Mouse (Mus musculus) myocyte (in vitro differentiated cells): ENCODE measurements around the gene Odc1. TPM values are rescaled to one million over a fixed set of nuclear protein-coding genes. Genes with fewer than 3 reads are reported as not detected.

Experiments
- H3K27me3 ChIP-seq: one replicate; pipeline ENCODE4 v1.6.1; 2011; ENCODE audit not compliant: control insufficient read depth, insufficient read depth, insufficient read length
- H3K36me3 ChIP-seq: one replicate; pipeline ENCODE4 v1.6.1; 2011; ENCODE audit not compliant: control insufficient read depth, insufficient read depth
- H3K4me2 ChIP-seq: one replicate; pipeline ENCODE4 v1.6.1; 2011; ENCODE audit warnings: low read depth, control low read depth
- H3K4me3 ChIP-seq: one replicate; pipeline ENCODE4 v1.5.1; 2011; ENCODE audit warnings: mild to moderate bottlenecking, control low read depth, moderate library complexity
- H3K79me2 ChIP-seq: one replicate; pipeline ENCODE4 v1.6.1; 2011; ENCODE audit not compliant: control insufficient read depth, insufficient read depth
- H3ac ChIP-seq: one replicate; pipeline ENCODE4 v1.6.1; 2011; ENCODE audit not compliant: control insufficient read depth, insufficient read length
- CEBPB ChIP-seq: IDR thresholded peaks from 2 replicates; pipeline ENCODE4 v1.6.1; 2011; ENCODE audit warnings: mild to moderate bottlenecking, moderate library complexity; ENCODE audit not compliant: poor library complexity, insufficient read depth, severe bottlenecking
- E2F4 ChIP-seq: IDR thresholded peaks from one replicate; pipeline ENCODE4 v1.6.1; 2011; ENCODE audit warnings: mild to moderate bottlenecking, control low read depth, moderate library complexity; ENCODE audit not compliant: insufficient read depth
- MAX ChIP-seq: IDR thresholded peaks from one replicate; pipeline ENCODE4 v1.6.1; 2011; ENCODE audit warnings: low read depth, mild to moderate bottlenecking, control low read depth
- MYOD1 ChIP-seq, 3 experiments: IDR thresholded peaks; one replicate each; pipeline ENCODE4 v1.6.1; 2011; ENCODE audit warnings: control low read depth in 2 of 3, low read depth in 2 of 3, mild to moderate bottlenecking in 2 of 3, moderate library complexity in 1 of 3; ENCODE audit not compliant: insufficient read length in 2 of 3, control insufficient read depth in 1 of 3
- MYOG ChIP-seq, 3 experiments: IDR thresholded peaks; one replicate each; pipeline ENCODE4 v1.6.1; 2011; ENCODE audit warnings: control low read depth in 2 of 3, low read depth in 2 of 3, mild to moderate bottlenecking in 2 of 3; ENCODE audit not compliant: insufficient read length in 2 of 3, control insufficient read depth in 1 of 3, insufficient read depth in 1 of 3
- POLR2A ChIP-seq: IDR thresholded peaks from one replicate; pipeline ENCODE4 v1.6.1; 2011; ENCODE audit warnings: low read depth, mild to moderate bottlenecking, control low read depth, moderate library complexity; ENCODE audit not compliant: insufficient read length
- POLR2AphosphoS2 ChIP-seq: IDR thresholded peaks from one replicate; pipeline ENCODE4 v1.6.1; 2011; ENCODE audit warnings: low read depth, control low read depth; ENCODE audit not compliant: insufficient read length
- REST ChIP-seq: IDR thresholded peaks from one replicate; pipeline ENCODE4 v1.6.1; 2011; ENCODE audit warnings: mild to moderate bottlenecking, control low read depth, moderate library complexity; ENCODE audit not compliant: insufficient read depth, insufficient read length
- SRF ChIP-seq: IDR thresholded peaks from one replicate; pipeline ENCODE4 v1.6.1; 2011; ENCODE audit warnings: low read depth; ENCODE audit not compliant: control insufficient read depth, insufficient read length
- TCF12 ChIP-seq: IDR thresholded peaks from one replicate; pipeline ENCODE4 v1.6.1; 2011; ENCODE audit warnings: mild to moderate bottlenecking, control low read depth; ENCODE audit not compliant: poor library complexity, insufficient read depth, severe bottlenecking
- TCF3 ChIP-seq: IDR thresholded peaks from one replicate; pipeline ENCODE4 v1.6.1; 2011; ENCODE audit warnings: low read depth, control low read depth; ENCODE audit not compliant: insufficient read length
- USF1 ChIP-seq: IDR thresholded peaks from one replicate; pipeline ENCODE4 v1.6.1; 2011; ENCODE audit warnings: low read depth, mild to moderate bottlenecking, control low read depth, moderate library complexity
- polyA plus RNA-seq: library from polyadenylated mRNA; unstranded; fragments of >200 nt; fragmentation: generic; extraction: Trizol; gene quantifications from one replicate; pipeline ENCODE4 v1.2.1, GENCODE M21; 2012; ENCODE audit warnings: missing spikeins

Gene Odc1
- polyA plus RNA-seq, 1 experiment = 199 TPM

GRCm38 (mm10) chr12:17506117-17506993, 38.2 kb upstream of the Odc1 start:
- TF ChIP-seq TCF12 = no peak
- TF ChIP-seq POLR2A = no peak
- no peak for TF ChIP-seq SRF
- peak in 2 of 3 experiments; percentile 8 to 9 for TF ChIP-seq MYOD1 (IDR thresholded peaks at IDR 0.05; ENCODE audit: control insufficient read depth in 1 of 3, insufficient read length in 2 of 3, low read depth in 2 of 3)
- no peak for TF ChIP-seq POLR2AphosphoS2
- TF ChIP-seq REST = no peak
- Histone ChIP-seq H3K4me2 (no peak overlapping the region), H3K79me2 (no peaks in the 10 kb centered on the region), H3K27me3 (no peaks in the 10 kb centered on the region), H3ac (no peak overlapping the region), H3K4me3 (no peak overlapping the region), H3K36me3 (no peaks in the 10 kb centered on the region)

DNA sequence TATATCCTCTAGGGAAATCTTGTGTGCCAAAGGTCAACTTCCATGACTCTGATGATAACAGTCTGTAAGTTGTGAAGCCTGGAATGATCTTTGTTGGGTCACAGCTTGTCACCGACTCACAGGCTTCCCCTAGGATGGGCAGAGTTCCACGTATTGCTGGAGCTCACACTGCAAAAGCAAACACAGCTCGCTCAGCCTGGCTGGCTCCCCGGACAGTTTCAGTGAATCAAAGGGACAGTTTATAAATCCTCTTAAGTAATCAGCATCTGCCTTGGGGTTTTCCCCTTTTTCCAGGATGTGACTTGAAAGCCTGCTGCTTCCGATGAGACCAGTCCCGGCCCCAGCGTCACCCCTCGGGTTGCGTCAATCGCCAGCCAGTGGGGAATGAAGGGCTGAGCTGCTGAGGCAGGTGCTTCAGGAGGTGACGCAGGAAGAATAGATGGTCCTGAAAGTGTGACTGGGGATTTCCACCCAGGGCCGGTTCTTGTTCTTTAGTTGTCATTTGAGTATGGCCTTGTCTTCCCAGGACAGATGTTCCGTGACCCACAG, 37.5 kb upstream of the Odc1 start:
- Histone ChIP-seq H3K36me3 (no peaks in the 10 kb centered on the region), H3K27me3 (no peaks in the 10 kb centered on the region), H3K4me3 (no peak overlapping the region), H3K4me2 (no peak overlapping the region), H3K79me2 (no peaks in the 10 kb centered on the region), H3ac (no peak overlapping the region)
- TF ChIP-seq TCF3 = no peak
- TF ChIP-seq E2F4 = no peak
- no peak for TF ChIP-seq POLR2AphosphoS2
- no peak for TF ChIP-seq POLR2A
- TF ChIP-seq USF1 = no peak
- no peak for TF ChIP-seq MYOG (IDR thresholded peaks at IDR 0.05; ENCODE audit: control insufficient read depth in 1 of 3, insufficient read depth in 1 of 3, insufficient read length in 2 of 3, low read depth in 2 of 3)
- TF ChIP-seq MYOD1 (IDR thresholded peaks at IDR 0.05; ENCODE audit: control insufficient read depth in 1 of 3, insufficient read length in 2 of 3, low read depth in 2 of 3) = no peak
- TF ChIP-seq REST = no peak
- TF ChIP-seq TCF12 = no peak
- TF ChIP-seq MAX = no peak
- no peak for TF ChIP-seq CEBPB
- no peak for TF ChIP-seq SRF

DNA sequence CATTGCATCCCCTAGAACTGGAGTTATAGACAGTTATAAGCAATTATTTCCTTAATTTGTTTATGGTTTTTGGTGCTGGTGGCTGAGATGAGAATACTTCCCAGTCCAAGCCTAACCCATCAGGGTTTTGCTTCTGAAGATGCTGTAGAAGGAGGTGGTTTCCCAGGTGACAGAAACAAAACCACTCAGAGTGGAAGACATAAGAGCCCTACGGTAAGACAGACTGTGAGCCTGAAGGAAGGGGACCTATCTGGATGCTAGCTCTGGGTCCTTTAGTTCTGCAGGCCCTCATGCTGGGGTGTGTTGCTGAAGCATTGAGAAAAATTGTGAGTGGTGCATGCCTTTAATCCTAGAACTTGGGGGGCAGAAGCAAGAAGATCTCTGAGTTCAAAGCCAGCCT, 35.3 kb upstream of the Odc1 start:
- H3K27me3 ChIP-seq = no peaks in the 10 kb centered on the region
- H3K79me2 ChIP-seq = no peaks in the 10 kb centered on the region
- no peak overlapping the region for H3K4me2 ChIP-seq
- no peak for TF ChIP-seq USF1
- TF ChIP-seq CEBPB = no peak
- TF ChIP-seq MYOG (IDR thresholded peaks at IDR 0.05; ENCODE audit: control insufficient read depth in 1 of 3, insufficient read depth in 1 of 3, insufficient read length in 2 of 3, low read depth in 2 of 3) = no peak
- no peak for TF ChIP-seq MAX
- no peak for TF ChIP-seq POLR2AphosphoS2
- TF ChIP-seq TCF3 = no peak
- TF ChIP-seq POLR2A = no peak
- TF ChIP-seq REST = no peak
- no peak for TF ChIP-seq E2F4
- no peak for TF ChIP-seq MYOD1 (IDR thresholded peaks at IDR 0.05; ENCODE audit: control insufficient read depth in 1 of 3, insufficient read length in 2 of 3, low read depth in 2 of 3)
- TF ChIP-seq SRF = no peak
- no peak for TF ChIP-seq TCF12
- H3ac ChIP-seq = no peak overlapping the region
- no peaks in the 10 kb centered on the region for H3K36me3 ChIP-seq
- no peak overlapping the region for H3K4me3 ChIP-seq

DNA sequence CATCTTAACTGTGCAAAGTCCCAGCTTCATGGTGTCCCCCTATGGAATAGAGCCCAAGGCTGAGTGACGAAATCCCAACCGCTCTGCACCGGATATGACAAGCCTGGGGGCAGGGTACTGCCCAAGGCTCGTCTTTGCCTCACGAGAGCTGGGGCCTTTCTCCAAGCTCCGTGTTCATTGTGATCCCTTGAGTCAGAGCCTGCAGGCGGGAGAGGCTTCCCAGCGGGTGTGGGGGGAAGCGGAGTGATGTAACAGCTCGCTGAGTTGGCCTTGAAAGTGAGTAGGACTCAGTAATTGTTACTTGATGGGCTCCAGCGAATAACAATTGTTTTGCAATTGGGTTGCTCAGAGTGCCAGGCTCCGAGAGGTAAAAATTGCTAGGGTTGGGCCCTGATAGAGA, 34.4 kb upstream of the Odc1 start:
- H3K27me3 ChIP-seq = no peaks in the 10 kb centered on the region
- peak overlapping the region; percentile 60 for H3K4me2 ChIP-seq
- H3K4me3 ChIP-seq = no peak overlapping the region
- no peak overlapping the region for H3ac ChIP-seq
- no peaks in the 10 kb centered on the region for H3K36me3 ChIP-seq
- TF ChIP-seq MAX = no peak
- peak; percentile 41; the same call in 1 of the 2 replicates for TF ChIP-seq CEBPB
- H3K79me2 ChIP-seq = no peaks in the 10 kb centered on the region

DNA sequence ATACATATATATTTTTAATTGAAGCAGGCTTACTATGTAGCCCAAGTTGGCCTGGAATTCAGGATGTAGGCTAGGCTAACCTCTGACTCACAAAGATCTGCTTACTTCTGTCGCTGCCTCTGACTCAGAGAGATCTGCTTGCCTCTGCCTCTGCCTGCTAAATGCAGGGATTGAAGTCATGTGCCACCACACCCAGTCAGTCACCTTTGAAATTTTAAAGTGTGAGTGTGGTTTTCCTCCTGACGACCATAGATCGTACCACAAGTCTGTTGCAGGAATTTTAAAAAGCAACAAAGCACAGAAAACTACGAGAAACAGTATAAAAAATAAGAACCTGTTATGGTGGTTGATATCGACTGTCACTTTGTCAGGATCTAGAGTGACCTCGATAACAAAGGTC, 33.6 kb upstream of the Odc1 start:
- H3K4me2 ChIP-seq = no peak overlapping the region
- H3K79me2 ChIP-seq = no peaks in the 10 kb centered on the region
- H3K27me3 ChIP-seq = no peaks in the 10 kb centered on the region
- no peak for TF ChIP-seq MYOD1 (IDR thresholded peaks at IDR 0.05; ENCODE audit: control insufficient read depth in 1 of 3, insufficient read length in 2 of 3, low read depth in 2 of 3)
- TF ChIP-seq POLR2AphosphoS2 = no peak
- TF ChIP-seq MYOG (IDR thresholded peaks at IDR 0.05; ENCODE audit: control insufficient read depth in 1 of 3, insufficient read depth in 1 of 3, insufficient read length in 2 of 3, low read depth in 2 of 3) = no peak
- TF ChIP-seq CEBPB = no peak
- TF ChIP-seq POLR2A = no peak
- no peak for TF ChIP-seq E2F4
- TF ChIP-seq USF1 = no peak
- TF ChIP-seq REST = no peak
- no peak for TF ChIP-seq SRF
- TF ChIP-seq TCF3 = no peak
- TF ChIP-seq TCF12 = no peak
- no peak for TF ChIP-seq MAX
- no peaks in the 10 kb centered on the region for H3K36me3 ChIP-seq
- no peak overlapping the region for H3ac ChIP-seq
- no peak overlapping the region for H3K4me3 ChIP-seq
